Mouse (Mus musculus) forebrain, embryonic 12.5 days (tissue): ENCODE measurements at regions not wholly inside any gene's neighbourhood (a gene's known extent, or its start where the extent isn't known, plus 50 kb on each side); places are given as distances from the start of the nearest gene placed in this dataset.
"Not testable (repeated sequence)": the region's sequence is repeated elsewhere in the genome, so short reads cannot be mapped to it uniquely, and the experiment has no call there.

Experiments
- ATAC-seq: fragments of 200-750 bp; cut with Nextera tagmentation; 2 replicates; pipeline ENCODE4 v1.8.0; 2017; ENCODE audit warnings: moderate TSS enrichment; ENCODE audit not compliant: low FRiP score
- H3K27ac ChIP-seq: fragments of 300-500 bp; sonication (generic); 2 replicates; pipeline ENCODE4 v1.5.1; 2016; ENCODE audit warnings: mild to moderate bottlenecking
- H3K27me3 ChIP-seq: fragments of 300-500 bp; sonication (generic); 2 replicates; pipeline ENCODE4 v1.6.1; 2016; ENCODE audit warnings: mild to moderate bottlenecking
- H3K36me3 ChIP-seq: fragments of 300-500 bp; sonication (generic); replicated peaks from 2 replicates; pipeline ENCODE4 v1.6.1; 2016; ENCODE audit warnings: mild to moderate bottlenecking
- H3K4me1 ChIP-seq: fragments of 300-500 bp; sonication (generic); 2 replicates; pipeline ENCODE4 v1.6.1; 2016
- H3K4me2 ChIP-seq: fragments of 300-500 bp; sonication (generic); 2 replicates; pipeline ENCODE4 v1.6.1; 2016; ENCODE audit warnings: mild to moderate bottlenecking, moderate library complexity
- H3K4me3 ChIP-seq: fragments of 300-500 bp; sonication (generic); replicated peaks from 2 replicates; pipeline ENCODE4 v1.5.1; 2016; ENCODE audit warnings: mild to moderate bottlenecking
- H3K9ac ChIP-seq: fragments of 300-500 bp; sonication (generic); 2 replicates; pipeline ENCODE4 v1.6.1; 2016; ENCODE audit warnings: mild to moderate bottlenecking
- H3K9me3 ChIP-seq: fragments of 300-500 bp; sonication (generic); 2 replicates; pipeline ENCODE4 v1.6.1; 2016
- WGBS: fragments of 180-500 bp; shearing (Covaris S2); methylation state at CpG from one replicate; pipeline ENCODE4 v1.1.7; 2016; 5-methylcytosine and 5-hydroxymethylcytosine counted together

- H3K4me1 ChIP-seq, result no peaks in the 10 kb centered on the region
- no peaks in the 10 kb centered on the region for H3K27me3 ChIP-seq
- H3K4me3 ChIP-seq, result no peak overlapping the region
- no peaks in the 10 kb centered on the region for H3K9me3 ChIP-seq
- no peak overlapping the region for H3K9ac ChIP-seq
- H3K4me2 ChIP-seq, result no peak overlapping the region
- no peak overlapping the region for H3K27ac ChIP-seq
- no peaks in the 10 kb centered on the region for H3K36me3 ChIP-seq
- ATAC-seq, result no peak
Observed at GRCm38 (mm10) chr15:14815556-14815955, 1642.1 kb upstream of the Cdh6 start.

- no peak overlapping the region for H3K4me3 ChIP-seq
- H3K27ac ChIP-seq, result no peak overlapping the region
- no peak overlapping the region for H3K9ac ChIP-seq
- no peaks in the 10 kb centered on the region for H3K9me3 ChIP-seq
- H3K4me2 ChIP-seq, result no peak overlapping the region
- no peaks in the 10 kb centered on the region for H3K27me3 ChIP-seq
- H3K36me3 ChIP-seq, result no peaks in the 10 kb centered on the region
- ATAC-seq, result peak; percentile 55; the same call in 1 of the 2 replicates
- 66% methylated on average over 1 of the region's 1 CpGs for WGBS
- no peaks in the 10 kb centered on the region for H3K4me1 ChIP-seq
Observed at GRCm38 (mm10) chr15:14806849-14807248, 1633.4 kb upstream of the Cdh6 start.

GRCm38 (mm10) chr15:14795221-14795620 lies 1621.7 kb upstream of the Cdh6 start:
- Histone ChIP-seq H3K36me3 (no peaks in the 10 kb centered on the region), H3K27ac (no peak overlapping the region), H3K4me3 (no peak overlapping the region), H3K9me3 (no peaks in the 10 kb centered on the region), H3K4me1 (no peaks in the 10 kb centered on the region), H3K27me3 (no peaks in the 10 kb centered on the region), H3K4me2 (no peak overlapping the region), H3K9ac (no peak overlapping the region)
- 69% methylated on average over 2 of the region's 2 CpGs for WGBS
- no peak for ATAC-seq

- no peak overlapping the region for H3K27ac ChIP-seq
- no peaks in the 10 kb centered on the region for H3K4me1 ChIP-seq
- no peaks in the 10 kb centered on the region for H3K9me3 ChIP-seq
- no peak for ATAC-seq
- H3K36me3 ChIP-seq, result no peaks in the 10 kb centered on the region
- H3K27me3 ChIP-seq, result no peaks in the 10 kb centered on the region
- no peak overlapping the region for H3K4me3 ChIP-seq
- H3K4me2 ChIP-seq, result no peak overlapping the region
- H3K9ac ChIP-seq, result no peak overlapping the region
- WGBS, result 80% methylated on average over 2 of the region's 2 CpGs
Observed at GRCm38 (mm10) chr15:14780727-14781126, 1607.3 kb upstream of the Cdh6 start.

GRCm38 (mm10) chr15:14741733-14742132 lies 1568.3 kb upstream of the Cdh6 start:
- Histone ChIP-seq H3K9ac (no peak overlapping the region), H3K4me2 (no peak overlapping the region), H3K36me3 (no peaks in the 10 kb centered on the region), H3K4me3 (no peak overlapping the region), H3K9me3 (no peaks in the 10 kb centered on the region), H3K4me1 (no peaks in the 10 kb centered on the region), H3K27ac (no peak overlapping the region), H3K27me3 (no peaks in the 10 kb centered on the region)
- ATAC-seq, result no peak
- WGBS, result 85% methylated on average over 2 of the region's 2 CpGs

GRCm38 (mm10) chr15:14697925-14698324 lies 1524.5 kb upstream of the Cdh6 start:
- H3K36me3 ChIP-seq, H3K4me3 ChIP-seq, H3K9ac ChIP-seq, H3K9me3 ChIP-seq, H3K27me3 ChIP-seq, H3K27ac ChIP-seq, H3K4me2 ChIP-seq, H3K4me1 ChIP-seq, ATAC-seq: not testable (repeated sequence)
- WGBS, result 90% methylated on average over 2 of the region's 2 CpGs

GRCm38 (mm10) chr15:14696481-14696880 lies 1523.0 kb upstream of the Cdh6 start:
- ATAC-seq, result no peak
- no peaks in the 10 kb centered on the region for H3K4me1 ChIP-seq
- no peaks in the 10 kb centered on the region for H3K36me3 ChIP-seq
- H3K9me3 ChIP-seq, result 0 out of 2 replicates have a peak, but pooled peaks cover 6% of the 10 kb centered on the region
- no peak overlapping the region for H3K27ac ChIP-seq
- no peaks in the 10 kb centered on the region for H3K27me3 ChIP-seq
- WGBS, result 89% methylated on average over 10 of the region's 10 CpGs
- no peak overlapping the region for H3K4me3 ChIP-seq
- no peak overlapping the region for H3K4me2 ChIP-seq
- no peak overlapping the region for H3K9ac ChIP-seq

GRCm38 (mm10) chr15:14689141-14689540 lies 1515.7 kb upstream of the Cdh6 start:
- Histone ChIP-seq H3K9me3 (no peaks in the 10 kb centered on the region), H3K4me3 (no peak overlapping the region), H3K27ac (no peak overlapping the region), H3K9ac (no peak overlapping the region), H3K4me1 (no peaks in the 10 kb centered on the region), H3K4me2 (no peak overlapping the region), H3K36me3 (no peaks in the 10 kb centered on the region), H3K27me3 (no peaks in the 10 kb centered on the region)
- 84% methylated on average over 2 of the region's 2 CpGs for WGBS
- no peak for ATAC-seq

- Histone ChIP-seq H3K27me3 (no peaks in the 10 kb centered on the region), H3K36me3 (no peaks in the 10 kb centered on the region), H3K27ac (no peak overlapping the region), H3K4me1 (no peaks in the 10 kb centered on the region), H3K9ac (no peak overlapping the region), H3K4me2 (no peak overlapping the region), H3K9me3 (no peaks in the 10 kb centered on the region), H3K4me3 (no peak overlapping the region)
- 74% methylated on average over 2 of the region's 2 CpGs for WGBS
- ATAC-seq, result no peak
Observed at GRCm38 (mm10) chr15:14642291-14642690, 1468.8 kb upstream of the Cdh6 start.

- WGBS, result 52% methylated on average over 1 of the region's 1 CpGs
- Histone ChIP-seq H3K4me3 (no peak overlapping the region), H3K4me1 (no peaks in the 10 kb centered on the region), H3K36me3 (no peaks in the 10 kb centered on the region), H3K27me3 (no peaks in the 10 kb centered on the region), H3K9me3 (no peaks in the 10 kb centered on the region), H3K9ac (no peak overlapping the region), H3K4me2 (no peak overlapping the region), H3K27ac (no peak overlapping the region)
- ATAC-seq, result 0 out of 2 replicates have a peak, but pooled peaks have one; percentile 57
Observed at GRCm38 (mm10) chr15:14628523-14628922, 1455.0 kb upstream of the Cdh6 start.

GRCm38 (mm10) chr15:14606691-14607090 lies 1433.2 kb upstream of the Cdh6 start:
- no peak overlapping the region for H3K9ac ChIP-seq
- no peak for ATAC-seq
- H3K36me3 ChIP-seq, result no peaks in the 10 kb centered on the region
- H3K4me1 ChIP-seq, result no peaks in the 10 kb centered on the region
- H3K27ac ChIP-seq, result no peak overlapping the region
- 93% methylated on average over 1 of the region's 1 CpGs for WGBS
- H3K4me3 ChIP-seq, result no peak overlapping the region
- no peaks in the 10 kb centered on the region for H3K9me3 ChIP-seq
- H3K27me3 ChIP-seq, result no peaks in the 10 kb centered on the region
- no peak overlapping the region for H3K4me2 ChIP-seq
